Mouse (Mus musculus) T-helper 2 cell (primary cell): ENCODE data around the gene Sptbn4.

Source experiments
- in situ Hi-C: fragments of 300-600 bp; cut with MboI, MseI; formaldehyde crosslinking; loops from one replicate; pipeline ENCODE4 v1.15.1; 2025; ENCODE audit warnings: high pct_unique_total_duplicates

The Sptbn4 gene

GRCm38 (mm10) chr7:27475596-27475995, 28.1 kb upstream of the Sptbn4 start:
- in situ Hi-C loops = loop anchor here (10.0 kb wide), 2 partner anchors 839 to 1721 kb away; partner anchors contain the start of genes Hnrnpul1 and Timm50

DNA sequence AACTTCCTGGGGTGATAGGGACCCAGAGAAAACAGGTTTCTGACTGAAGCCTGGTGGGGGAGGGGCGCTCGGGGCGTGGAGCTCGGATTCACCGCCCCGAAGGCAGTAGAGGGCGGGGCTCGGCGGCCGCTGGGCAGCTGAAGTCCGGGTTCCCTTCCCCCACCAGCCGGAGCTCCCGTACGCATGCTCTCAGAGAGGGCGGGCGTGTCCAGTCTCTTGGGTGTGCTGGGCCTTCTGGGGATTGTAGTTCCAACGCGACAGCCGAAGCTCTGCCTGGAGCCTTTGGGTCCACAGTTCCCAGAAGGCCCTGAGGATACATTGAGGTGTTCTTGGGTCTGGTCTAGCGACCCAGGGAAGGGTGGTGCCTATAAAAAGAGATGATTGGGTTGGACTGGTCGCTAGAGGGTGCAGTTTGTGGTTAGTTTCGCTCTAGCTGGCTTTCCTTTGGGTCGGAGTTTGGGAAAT, 27.0 kb upstream of the Sptbn4 start:
- in situ Hi-C loops = loop anchor here (10.0 kb wide), 2 partner anchors 840 to 1720 kb away; partner anchors contain the start of genes Hnrnpul1 and Timm50

DNA sequence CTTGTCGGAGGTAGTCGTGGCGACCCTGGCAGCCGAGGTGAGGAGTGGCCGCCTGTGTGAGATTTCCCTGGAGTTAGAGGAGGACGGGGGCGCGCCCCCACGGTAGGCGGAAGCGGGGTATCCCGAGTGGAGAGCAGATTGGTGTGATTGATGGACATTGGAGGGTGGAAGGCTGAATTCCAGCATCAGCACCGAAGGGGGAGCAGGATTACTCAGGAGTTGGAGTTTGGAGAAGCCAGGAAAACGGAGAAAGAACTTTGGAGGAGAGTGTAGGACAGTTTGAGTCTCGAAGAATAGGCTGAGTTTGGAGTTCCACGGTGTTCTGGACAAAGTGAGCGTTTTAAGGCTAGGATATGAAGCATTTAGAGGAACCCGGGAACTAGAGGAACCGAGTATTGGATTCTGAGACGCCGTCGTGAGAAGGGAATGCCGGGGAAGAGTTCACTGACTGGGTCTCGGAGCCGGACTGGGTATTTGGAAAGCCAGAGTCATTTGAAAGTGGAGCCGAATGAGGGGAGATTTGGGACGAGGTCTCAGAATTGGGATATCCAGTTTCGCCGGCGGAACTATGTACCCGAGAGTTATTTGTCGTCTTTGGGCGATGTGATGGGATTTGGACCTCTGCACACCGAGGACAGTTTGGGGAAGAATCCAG, 26.5 kb upstream of the Sptbn4 start:
- in situ Hi-C loops = loop anchor here (10.0 kb wide), 2 partner anchors 841 to 1719 kb away; partner anchors contain the start of genes Hnrnpul1 and Timm50

- in situ Hi-C loops = loop anchor here (10.0 kb wide), 2 partner anchors 842 to 1718 kb away; partner anchors contain the start of genes Hnrnpul1 and Timm50
Measured at GRCm38 (mm10) chr7:27473156-27473834, 25.8 kb upstream of the Sptbn4 start, which contains the start of gene Sertad3. Sertad3 (plus strand) TSS chr7:27473768.

DNA sequence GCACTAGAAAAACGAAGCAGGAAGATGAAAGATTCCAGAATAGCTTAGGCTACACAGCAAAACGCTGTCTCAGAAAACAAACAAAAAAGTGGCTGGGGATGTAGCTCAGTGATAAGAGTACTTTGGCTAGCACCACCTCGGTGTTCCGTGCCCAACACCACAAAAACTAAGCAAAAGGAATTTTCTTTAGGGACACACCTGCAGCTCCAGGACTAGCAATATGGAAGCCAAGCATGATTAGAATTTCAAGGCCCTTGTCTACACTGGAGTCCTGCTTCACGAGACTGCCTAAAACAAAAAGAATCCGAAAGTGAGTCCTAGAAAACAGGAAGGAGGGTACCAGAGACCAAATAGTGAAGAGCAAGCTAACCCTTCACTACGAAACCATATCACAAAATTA, 25.1 kb upstream of the Sptbn4 start:
- in situ Hi-C loops = loop anchor here (10.0 kb wide), 2 partner anchors 842 to 1718 kb away; partner anchors contain the start of genes Hnrnpul1 and Timm50

- in situ Hi-C loops = loop anchor here (10.0 kb wide), 2 partner anchors 843 to 1717 kb away; partner anchors contain the start of genes Hnrnpul1 and Timm50
Measured at GRCm38 (mm10) chr7:27471390-27472120, 24.1 kb upstream of the Sptbn4 start.

DNA sequence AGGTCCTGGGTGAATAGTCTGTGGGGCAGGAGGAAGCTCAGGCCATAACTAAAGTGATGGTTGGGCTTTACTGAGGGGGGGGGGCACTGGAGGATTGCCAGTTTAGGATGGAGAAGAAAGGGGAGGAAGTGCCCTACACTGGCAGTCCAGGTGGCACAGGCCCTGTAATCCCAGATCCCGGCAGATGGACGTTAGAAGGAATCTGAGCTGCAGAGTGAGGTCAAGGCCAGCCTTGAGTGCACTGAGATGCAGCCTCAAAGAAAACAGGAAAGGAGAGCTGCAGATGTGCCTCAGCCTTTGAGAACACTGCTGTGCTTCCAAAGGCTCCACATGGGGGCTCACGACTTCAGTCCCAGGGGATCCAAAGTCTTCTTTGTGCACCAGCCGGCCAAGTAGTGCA, 20.2 kb upstream of the Sptbn4 start:
- in situ Hi-C loops = no loop called here

GRCm38 (mm10) chr7:27460477-27460876, 13.0 kb upstream of the Sptbn4 start:
- in situ Hi-C loops = no loop called here

DNA sequence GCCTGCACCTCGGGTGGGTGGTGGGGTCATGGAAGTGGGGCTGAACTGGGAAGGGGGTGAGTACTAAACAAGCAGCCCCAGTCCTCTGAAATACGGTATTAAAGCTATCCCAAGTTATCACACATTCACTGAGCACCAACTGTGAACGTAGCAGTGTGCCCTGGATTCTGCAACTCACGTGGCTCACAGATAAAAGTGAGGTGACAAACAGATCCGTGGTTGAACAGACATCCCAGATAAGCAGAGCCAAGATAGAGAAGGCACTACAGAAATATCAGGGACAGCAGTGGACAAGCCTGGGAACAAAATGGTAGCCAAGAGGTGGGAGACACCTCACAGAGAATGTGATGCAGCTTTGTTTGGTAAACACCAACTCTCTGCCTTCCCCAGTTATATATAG, 12.2 kb upstream of the Sptbn4 start:
- in situ Hi-C loops = no loop called here

DNA sequence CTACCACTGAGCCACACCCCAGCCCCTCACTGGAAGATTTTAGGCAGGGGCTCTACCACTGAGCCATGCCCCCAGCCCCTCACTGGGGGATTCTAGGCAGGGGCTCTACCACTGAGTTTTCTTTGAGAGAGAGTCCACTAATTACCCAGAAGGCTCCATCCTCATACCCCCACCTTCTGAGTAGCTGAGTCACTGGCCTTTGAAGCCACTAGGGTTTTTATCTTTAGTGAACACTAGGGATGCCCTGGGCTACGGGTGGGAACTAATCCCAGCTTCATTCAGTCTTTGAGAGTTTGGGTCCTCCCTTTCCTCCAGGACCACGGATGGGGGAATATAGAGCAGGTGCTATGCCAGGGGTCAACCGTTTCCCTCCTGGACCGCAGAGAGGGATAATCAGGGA, 11.1 kb upstream of the Sptbn4 start:
- in situ Hi-C loops = no loop called here

GRCm38 (mm10) chr7:27455273-27455672, 7.8 kb upstream of the Sptbn4 start:
- in situ Hi-C loops = no loop called here

GRCm38 (mm10) chr7:27454461-27455121, 7.1 kb upstream of the Sptbn4 start:
- in situ Hi-C loops = no loop called here

DNA sequence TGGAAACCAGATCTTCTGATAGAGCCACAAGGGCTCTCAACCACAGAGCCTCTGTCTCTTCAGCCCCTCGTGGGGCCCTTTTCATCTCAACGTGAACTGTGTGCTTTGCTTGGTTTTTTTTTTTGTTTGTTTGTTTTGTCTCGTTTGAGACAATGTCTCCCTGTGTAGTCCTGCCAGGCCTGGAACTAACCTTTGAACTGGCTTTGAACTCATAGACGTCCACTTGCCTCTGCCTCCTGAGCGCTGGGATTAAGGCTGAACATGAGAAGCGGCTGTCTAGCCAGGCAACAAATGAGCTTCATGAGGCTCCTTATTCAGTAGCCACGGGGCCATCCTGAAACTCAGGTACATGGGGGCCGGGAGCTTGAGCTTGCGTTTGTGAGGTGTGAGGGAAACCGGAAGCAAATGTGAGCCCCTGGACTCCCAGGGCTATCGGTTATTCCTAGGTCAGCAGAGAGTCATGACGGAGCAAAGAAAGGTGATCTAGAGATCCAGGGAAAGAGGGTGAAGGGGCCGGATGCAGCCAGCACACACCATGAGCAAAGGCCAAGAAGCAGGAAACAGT, 4.8 kb upstream of the Sptbn4 start:
- in situ Hi-C loops = no loop called here

DNA sequence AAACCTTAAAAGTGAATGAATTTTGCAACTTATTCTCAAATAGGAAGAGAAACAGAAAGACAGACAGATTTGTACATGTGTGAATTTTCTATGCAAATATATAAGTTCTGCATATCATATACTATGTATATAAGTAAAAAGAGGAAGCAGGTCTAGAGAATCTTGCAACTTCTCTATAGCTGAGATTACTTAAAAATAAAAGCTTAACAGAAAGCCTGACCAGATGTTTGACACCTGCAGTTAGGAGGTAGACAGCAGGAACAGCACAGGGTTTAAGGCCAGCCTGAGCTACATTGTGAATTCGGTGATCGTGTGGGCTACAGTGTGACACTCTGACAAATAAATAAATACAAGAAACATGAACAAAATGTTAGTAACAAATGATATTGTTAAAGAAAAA, 3.9 kb upstream of the Sptbn4 start:
- in situ Hi-C loops = no loop called here

- in situ Hi-C loops = loop anchor here (5.0 kb wide), 1 partner anchor 103 kb away; the partner anchor contains the start of genes 2310022A10Rik and Pld3
Measured at GRCm38 (mm10) chr7:27449256-27449862, 1.9 kb upstream of the Sptbn4 start.

- in situ Hi-C loops = loop anchor here (5.0 kb wide), 1 partner anchor 104 kb away; the partner anchor contains the start of genes 2310022A10Rik and Pld3
Measured at GRCm38 (mm10) chr7:27448421-27449206, 1.1 kb upstream of the Sptbn4 start.

DNA sequence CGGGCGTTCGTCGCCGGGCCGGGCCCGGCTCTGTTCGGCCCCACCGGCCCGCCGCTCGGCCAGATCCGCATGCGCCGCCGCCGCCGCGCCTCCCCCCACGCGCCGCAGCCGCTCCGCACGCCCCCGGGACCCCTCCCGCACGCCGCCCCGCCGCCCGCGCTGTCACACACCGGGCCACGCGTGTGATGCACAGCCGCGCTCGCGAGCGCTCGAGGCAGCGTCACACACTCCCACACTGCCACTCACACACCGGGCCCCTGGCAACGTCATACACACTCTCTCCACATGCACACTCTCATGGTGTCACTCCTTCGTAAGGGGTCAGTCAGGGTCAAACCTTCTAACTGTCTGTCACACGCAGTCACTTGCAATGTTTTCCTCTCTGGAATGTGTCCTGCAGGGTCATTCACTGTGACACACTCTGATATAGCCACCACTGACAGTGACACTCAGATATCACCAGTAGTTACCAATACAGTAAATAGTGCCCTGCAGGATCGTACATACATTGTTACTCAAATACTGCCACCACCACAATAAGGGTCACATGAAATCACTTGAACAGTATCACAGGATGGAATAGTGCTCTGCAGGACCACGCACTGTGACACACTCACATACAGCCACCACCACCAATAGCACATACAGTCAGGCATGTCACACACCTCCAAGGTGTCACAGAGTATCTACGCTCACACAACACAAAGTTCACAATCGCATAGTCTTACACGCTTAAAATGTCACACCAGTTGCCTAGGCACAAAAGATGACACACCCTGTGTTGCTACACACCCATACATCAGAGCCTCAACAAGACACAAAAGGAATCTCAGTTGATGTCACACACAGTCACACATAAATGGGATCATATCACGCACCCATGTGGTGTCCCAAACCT, 716 bp downstream of the Sptbn4 start:
- in situ Hi-C loops = loop anchor here (5.0 kb wide), 1 partner anchor 106 kb away; the partner anchor contains the start of genes 2310022A10Rik and Pld3

GRCm38 (mm10) chr7:27446051-27446450, 1.4 kb downstream of the Sptbn4 start:
- in situ Hi-C loops = loop anchor here (5.0 kb wide), 1 partner anchor 106 kb away; the partner anchor contains the start of genes 2310022A10Rik and Pld3
